Comparison of ENCODE assay signal across 8 mouse cellular contexts in genomic region chr9:62438755-62439101, GRCm38 (mm10).
DNase-seq lines count a peak whose midpoint lies in the region; ATAC-seq and TF ChIP-seq lines count a peak whose summit lies in the region.

No protein-coding gene starts in this region.

- peak; percentile 26 for DNase-seq in A20 (ENCODE audit: low read depth, low spot score)
- peak; percentile 69 for DNase-seq in lung, embryonic 14.5 days
- peak; percentile 76 to 78 for DNase-seq in right cerebral cortex, adult 2 months (ENCODE audit: low spot score in 2 of 2)
- no peak for DNase-seq in gastrocnemius, postnatal 25 days
- DNase-seq in testis, postnatal 14 days (ENCODE audit: low spot score) = no peak

- no peaks in the 10 kb centered on the region for H3K36me3 ChIP-seq in heart, embryonic 12.5 days
- H3K36me3 ChIP-seq in kidney, embryonic 16.5 days (ENCODE audit: insufficient read depth, low read length) = no peaks in the 10 kb centered on the region
- H3K36me3 ChIP-seq in lung, embryonic 14.5 days (ENCODE audit: insufficient read depth) = no peaks in the 10 kb centered on the region

- no peak for TF ChIP-seq CTCF in lung, embryonic 14.5 days (IDR thresholded peaks at IDR 0.05; ENCODE audit: low read depth)

- 0 out of 2 replicates have a peak overlapping the region, but pooled peaks have one; percentile 9 for H3K4me2 ChIP-seq in heart, embryonic 12.5 days
- H3K4me2 ChIP-seq in kidney, embryonic 16.5 days (replicated peaks; ENCODE audit: low read depth, low read length) = no peak overlapping the region
- no peak overlapping the region for H3K4me2 ChIP-seq in lung, embryonic 14.5 days

- H3K27me3 ChIP-seq in heart, embryonic 12.5 days (replicated peaks) = no peaks in the 10 kb centered on the region
- H3K27me3 ChIP-seq in kidney, embryonic 16.5 days (ENCODE audit: insufficient read depth, low read length) = no peaks in the 10 kb centered on the region
- H3K27me3 ChIP-seq in lung, embryonic 14.5 days (ENCODE audit: insufficient read depth, low read length) = no peaks in the 10 kb centered on the region

- peak; percentile 80 for ATAC-seq in heart, embryonic 12.5 days (ENCODE audit: insufficient number of reproducible peaks, low FRiP score)
- ATAC-seq in kidney, embryonic 16.5 days (ENCODE audit: low FRiP score, low TSS enrichment) = peak; percentile 59
- ATAC-seq in lung, embryonic 14.5 days (ENCODE audit: insufficient read depth) = no peak

- peak overlapping the region; percentile 67 for H3K27ac ChIP-seq in brown adipose tissue, adult 24 weeks (replicated peaks; ENCODE audit: low read depth, low read length)
- H3K27ac ChIP-seq in heart, embryonic 12.5 days (ENCODE audit: poor library complexity, severe bottlenecking) = peak overlapping the region; percentile 98
- peak overlapping the region; percentile 69 for H3K27ac ChIP-seq in kidney, embryonic 16.5 days (ENCODE audit: low read length)
- peak overlapping the region; percentile 77 for H3K27ac ChIP-seq in lung, embryonic 14.5 days (ENCODE audit: low read depth)

- 12% methylated on average over 3 of the region's 3 CpGs for WGBS in heart, embryonic 12.5 days
- 26% methylated on average over 3 of the region's 3 CpGs for WGBS in kidney, embryonic 16.5 days
- WGBS in lung, embryonic 14.5 days = 58% methylated on average over 3 of the region's 3 CpGs

- H3K9me3 ChIP-seq in heart, embryonic 12.5 days (replicated peaks) = no peaks in the 10 kb centered on the region
- H3K9me3 ChIP-seq in kidney, embryonic 16.5 days (ENCODE audit: low read length) = no peaks in the 10 kb centered on the region
- H3K9me3 ChIP-seq in lung, embryonic 14.5 days (ENCODE audit: low read depth, low read length) = no peaks in the 10 kb centered on the region

- no peak overlapping the region for H3K4me3 ChIP-seq in brown adipose tissue, adult 24 weeks (ENCODE audit: insufficient read depth, low read depth, low read length)
- H3K4me3 ChIP-seq in heart, embryonic 12.5 days = no peak overlapping the region
- no peak overlapping the region for H3K4me3 ChIP-seq in kidney, embryonic 16.5 days (ENCODE audit: low read length)
- no peak overlapping the region for H3K4me3 ChIP-seq in lung, embryonic 14.5 days (ENCODE audit: low read depth, low read length)

- peaks cover 25% of the 10 kb centered on the region for H3K4me1 ChIP-seq in brown adipose tissue, adult 24 weeks (ENCODE audit: control insufficient read depth, insufficient read depth, insufficient read length, low read length)
- H3K4me1 ChIP-seq in heart, embryonic 12.5 days (replicated peaks) = peaks cover 39% of the 10 kb centered on the region
- peaks cover 17% of the 10 kb centered on the region for H3K4me1 ChIP-seq in kidney, embryonic 16.5 days (ENCODE audit: insufficient read depth, low read length)
- peaks cover 7% of the 10 kb centered on the region; the same call in 1 of the 2 replicates for H3K4me1 ChIP-seq in lung, embryonic 14.5 days (ENCODE audit: insufficient read depth)

- H3K9ac ChIP-seq in heart, embryonic 12.5 days = peak overlapping the region; percentile 33
- H3K9ac ChIP-seq in kidney, embryonic 16.5 days (replicated peaks; ENCODE audit: low read length) = no peak overlapping the region
- H3K9ac ChIP-seq in lung, embryonic 14.5 days = no peak overlapping the region

Comparison
In these comparisons a context has a peak if more than half of its experiments do, and no peak if none do; other contexts are left out.
1. DNase-seq: peak in A20 (single experiment), lung, embryonic 14.5 days (single experiment) and right cerebral cortex, adult 2 months (2 of 2); none in gastrocnemius, postnatal 25 days (single experiment) and testis, postnatal 14 days (single experiment).
2. Peak in every context shown above with its lines, with median percentiles within 50 percentile points of each other: H3K27ac ChIP-seq.